Mouse (Mus musculus) forebrain, embryonic 16.5 days (tissue): Measurements from ENCODE around the gene Gpn2. TPM values are rescaled to one million over a fixed set of nuclear protein-coding genes. Genes with fewer than 3 reads are reported as not detected.
A peak's percentile ranks its signal among the peaks of the same experiment; 100 is the strongest.

ENCODE experiments used
- ATAC-seq: fragments of 200-750 bp; cut with Nextera tagmentation; 2 replicates; pipeline ENCODE4 v1.8.0; 2017; ENCODE audit warnings: mild to moderate bottlenecking, moderate library complexity
- H3K27ac ChIP-seq: fragments of 300-500 bp; sonication (generic); 2 replicates; pipeline ENCODE4 v1.5.1; 2014; ENCODE audit warnings: low read length, control low read depth
- H3K27me3 ChIP-seq: fragments of 300-500 bp; sonication (generic); replicated peaks from 2 replicates; pipeline ENCODE4 v1.6.1; 2014; ENCODE audit warnings: low read length; ENCODE audit not compliant: control insufficient read depth, insufficient read depth
- H3K36me3 ChIP-seq: fragments of 300-500 bp; sonication (generic); 2 replicates; pipeline ENCODE4 v1.6.1; 2014; ENCODE audit not compliant: control insufficient read depth, insufficient read depth
- H3K4me1 ChIP-seq: fragments of 300-500 bp; sonication (generic); replicated peaks from 2 replicates; pipeline ENCODE4 v1.6.1; 2014; ENCODE audit warnings: low read length; ENCODE audit not compliant: control insufficient read depth, insufficient read depth
- H3K4me2 ChIP-seq: fragments of 300-500 bp; sonication (generic); 2 replicates; pipeline ENCODE4 v1.6.1; 2014; ENCODE audit warnings: mild to moderate bottlenecking, low read length, control low read depth
- H3K4me3 ChIP-seq: fragments of 300-500 bp; sonication (generic); replicated peaks from 2 replicates; pipeline ENCODE4 v1.5.1; 2014; ENCODE audit warnings: mild to moderate bottlenecking, low read length, control low read depth
- H3K9ac ChIP-seq: fragments of 300-500 bp; sonication (generic); replicated peaks from 2 replicates; pipeline ENCODE4 v1.6.1; 2014; ENCODE audit warnings: low read depth, low read length, control low read depth
- H3K9me3 ChIP-seq: fragments of 300-500 bp; sonication (generic); 2 replicates; pipeline ENCODE4 v1.6.1; 2016; ENCODE audit warnings: low read length; ENCODE audit not compliant: control insufficient read depth
- WGBS: fragments of 180-500 bp; shearing (Covaris S2); extraction: QIAGEN DNeasy Blood & Tissue Kit; methylation state at CpG from one replicate; pipeline ENCODE4 v1.1.7; 2014; 5-methylcytosine and 5-hydroxymethylcytosine counted together
- polyA plus RNA-seq: library from polyadenylated mRNA; unstranded; fragments of >200 nt; fragmentation: Nextera tagmentation; extraction: Ambion mirVana; gene quantifications from 2 replicates; pipeline ENCODE4 v1.2.1, GENCODE M21; 2015

Gene Gpn2
- polyA plus RNA-seq, 1 experiment from 2014 or later = 22.9 TPM

GRCm38 (mm10) chr4:133583690-133584058, 488 bp upstream of the Gpn2 start:
- no peaks in the 10 kb centered on the region for H3K9me3 ChIP-seq
- peaks cover 11% of the 10 kb centered on the region for H3K4me1 ChIP-seq
- 68% methylated on average over 6 of the region's 6 CpGs for WGBS
- H3K36me3 ChIP-seq = peaks cover 7% of the 10 kb centered on the region
- H3K27ac ChIP-seq = peak overlapping the region; percentile 72
- H3K9ac ChIP-seq = peak overlapping the region; percentile 88
- peak overlapping the region; percentile 100 for H3K4me2 ChIP-seq
- no peaks in the 10 kb centered on the region for H3K27me3 ChIP-seq
- H3K4me3 ChIP-seq = peak overlapping the region; percentile 73
- ATAC-seq = peak; percentile 48

- no peaks in the 10 kb centered on the region; the same call in 1 of the 2 replicates for H3K27me3 ChIP-seq
- peaks cover 17% of the 10 kb centered on the region for H3K36me3 ChIP-seq
- no peak overlapping the region for H3K27ac ChIP-seq
- no peak overlapping the region for H3K4me3 ChIP-seq
- WGBS = 30% methylated on average over 7 of the region's 7 CpGs
- no peak overlapping the region for H3K9ac ChIP-seq
- no peaks in the 10 kb centered on the region for H3K4me1 ChIP-seq
- ATAC-seq = no peak
- H3K9me3 ChIP-seq = no peaks in the 10 kb centered on the region
- no peak overlapping the region for H3K4me2 ChIP-seq
These were observed 8.4 kb downstream of the Gpn2 start for GRCm38 (mm10) chr4:133592570-133592969.

GRCm38 (mm10) chr4:133595538-133595937, 11.4 kb downstream of the Gpn2 start:
- Histone ChIP-seq H3K4me2 (no peak overlapping the region), H3K27me3 (peaks cover 29% of the 10 kb centered on the region), H3K9ac (no peak overlapping the region), H3K4me1 (peaks cover 10% of the 10 kb centered on the region), H3K4me3 (no peak overlapping the region), H3K27ac (no peak overlapping the region), H3K36me3 (peaks cover 2% of the 10 kb centered on the region), H3K9me3 (no peaks in the 10 kb centered on the region)
- ATAC-seq = no peak
- WGBS = 78% methylated on average over 7 of the region's 7 CpGs

GRCm38 (mm10) chr4:133596084-133596483, 11.9 kb downstream of the Gpn2 start:
- no peak overlapping the region for H3K4me2 ChIP-seq
- peaks cover 10% of the 10 kb centered on the region for H3K4me1 ChIP-seq
- WGBS = 84% methylated on average over 6 of the region's 6 CpGs
- H3K27me3 ChIP-seq = peaks cover 30% of the 10 kb centered on the region
- no peak for ATAC-seq
- no peaks in the 10 kb centered on the region for H3K9me3 ChIP-seq
- H3K9ac ChIP-seq = no peak overlapping the region
- H3K27ac ChIP-seq = no peak overlapping the region
- H3K36me3 ChIP-seq = peaks cover 2% of the 10 kb centered on the region
- H3K4me3 ChIP-seq = no peak overlapping the region

- Histone ChIP-seq H3K4me1 (peaks cover 10% of the 10 kb centered on the region), H3K4me3 (no peak overlapping the region), H3K9me3 (no peaks in the 10 kb centered on the region), H3K27ac (no peak overlapping the region), H3K27me3 (peaks cover 41% of the 10 kb centered on the region), H3K9ac (no peak overlapping the region), H3K36me3 (no peaks in the 10 kb centered on the region), H3K4me2 (no peak overlapping the region)
- ATAC-seq = no peak
- 46% methylated on average over 4 of the region's 4 CpGs for WGBS
These were observed 14.5 kb downstream of the Gpn2 start for GRCm38 (mm10) chr4:133598616-133599015.

GRCm38 (mm10) chr4:133599116-133599515, 15.0 kb downstream of the Gpn2 start:
- WGBS = 26% methylated on average over 7 of the region's 7 CpGs
- no peak overlapping the region for H3K27ac ChIP-seq
- no peak overlapping the region for H3K9ac ChIP-seq
- peaks cover 41% of the 10 kb centered on the region for H3K27me3 ChIP-seq
- ATAC-seq = no peak
- peaks cover 10% of the 10 kb centered on the region for H3K4me1 ChIP-seq
- no peaks in the 10 kb centered on the region for H3K36me3 ChIP-seq
- peak overlapping the region; percentile 45 for H3K4me3 ChIP-seq
- H3K9me3 ChIP-seq = no peaks in the 10 kb centered on the region
- peak overlapping the region; percentile 77 for H3K4me2 ChIP-seq

GRCm38 (mm10) chr4:133599571-133600073, 15.5 kb downstream of the Gpn2 start:
- Histone ChIP-seq H3K4me3 (peak overlapping the region; percentile 45), H3K4me2 (peak overlapping the region; percentile 77), H3K27ac (no peak overlapping the region), H3K36me3 (no peaks in the 10 kb centered on the region), H3K9me3 (no peaks in the 10 kb centered on the region), H3K4me1 (peaks cover 10% of the 10 kb centered on the region), H3K27me3 (peaks cover 41% of the 10 kb centered on the region), H3K9ac (peak overlapping the region; percentile 30)
- ATAC-seq = peak; percentile 95
- under 1% methylated on average over 50 of the region's 50 CpGs for WGBS

GRCm38 (mm10) chr4:133600306-133600705, 16.1 kb downstream of the Gpn2 start:
- WGBS = 16% methylated on average over 9 of the region's 9 CpGs
- no peak overlapping the region for H3K4me2 ChIP-seq
- no peak for ATAC-seq

GRCm38 (mm10) chr4:133601721-133602218, 17.6 kb downstream of the Gpn2 start, which contains the start of gene Sfn:
Gene Sfn (minus strand): TSS chr4:133602168.
- H3K4me2 ChIP-seq = no peak within 1 kb of the TSS
- peaks cover 41% of the 10 kb centered on the region for H3K27me3 ChIP-seq
- 3% methylated on average over 16 of the region's 16 CpGs for WGBS
- peaks cover 10% of the 10 kb centered on the region for H3K4me1 ChIP-seq
- H3K36me3 ChIP-seq = no peaks in the 10 kb centered on the region
- no peak within 1 kb of the TSS for H3K27ac ChIP-seq
- no peak within 1 kb of the TSS for H3K4me3 ChIP-seq
- no peak for ATAC-seq
- no peaks in the 10 kb centered on the region for H3K9me3 ChIP-seq
- no peak within 1 kb of the TSS for H3K9ac ChIP-seq

More at GRCm38 (mm10) chr4:133600306-133600705, 16.1 kb downstream of the Gpn2 start:
- H3K27ac ChIP-seq = no peak overlapping the region
- H3K9ac ChIP-seq = no peak overlapping the region
- H3K27me3 ChIP-seq = peaks cover 41% of the 10 kb centered on the region
- H3K4me3 ChIP-seq = no peak overlapping the region
- H3K9me3 ChIP-seq = no peaks in the 10 kb centered on the region
- H3K36me3 ChIP-seq = no peaks in the 10 kb centered on the region
- peaks cover 10% of the 10 kb centered on the region for H3K4me1 ChIP-seq

- H3K4me2 ChIP-seq = no peak overlapping the region
- H3K27ac ChIP-seq = no peak overlapping the region
- peaks cover 37% of the 10 kb centered on the region for H3K27me3 ChIP-seq
- H3K36me3 ChIP-seq = no peaks in the 10 kb centered on the region
- no peaks in the 10 kb centered on the region for H3K9me3 ChIP-seq
- no peak for ATAC-seq
- H3K4me3 ChIP-seq = no peak overlapping the region
- WGBS = 92% methylated on average over 5 of the region's 5 CpGs
- H3K4me1 ChIP-seq = peaks cover 10% of the 10 kb centered on the region
- no peak overlapping the region for H3K9ac ChIP-seq
These were observed 18.9 kb downstream of the Gpn2 start for GRCm38 (mm10) chr4:133603056-133603455.
